Mouse (Mus musculus) monocyte, adult 5-6 weeks (primary cell): Measurements from ENCODE around the gene Spef2. TPM values are rescaled to one million over a fixed set of nuclear protein-coding genes. Genes with fewer than 3 reads are reported as not detected.

Source experiments
- ATAC-seq: fragments of 153-309, 156-312 bp; replicated peaks from 2 replicates; pipeline ENCODE4 v1.8.0; 2017; ENCODE audit warnings: mild to moderate bottlenecking; ENCODE audit not compliant: low TSS enrichment, insufficient number of reproducible peaks, severe bottlenecking, poor library complexity, low FRiP score
- total RNA-seq: library from RNA; stranded (forward); fragments of 200-1000, 200-491, 200-594 nt; gene quantifications from 3 replicates; pipeline ENCODE4 v1.2.3, GENCODE M21; 2017

Spef2 gene
- total RNA-seq: 0.39 TPM in 1 of 3 replicates, not detected in the others

DNA sequence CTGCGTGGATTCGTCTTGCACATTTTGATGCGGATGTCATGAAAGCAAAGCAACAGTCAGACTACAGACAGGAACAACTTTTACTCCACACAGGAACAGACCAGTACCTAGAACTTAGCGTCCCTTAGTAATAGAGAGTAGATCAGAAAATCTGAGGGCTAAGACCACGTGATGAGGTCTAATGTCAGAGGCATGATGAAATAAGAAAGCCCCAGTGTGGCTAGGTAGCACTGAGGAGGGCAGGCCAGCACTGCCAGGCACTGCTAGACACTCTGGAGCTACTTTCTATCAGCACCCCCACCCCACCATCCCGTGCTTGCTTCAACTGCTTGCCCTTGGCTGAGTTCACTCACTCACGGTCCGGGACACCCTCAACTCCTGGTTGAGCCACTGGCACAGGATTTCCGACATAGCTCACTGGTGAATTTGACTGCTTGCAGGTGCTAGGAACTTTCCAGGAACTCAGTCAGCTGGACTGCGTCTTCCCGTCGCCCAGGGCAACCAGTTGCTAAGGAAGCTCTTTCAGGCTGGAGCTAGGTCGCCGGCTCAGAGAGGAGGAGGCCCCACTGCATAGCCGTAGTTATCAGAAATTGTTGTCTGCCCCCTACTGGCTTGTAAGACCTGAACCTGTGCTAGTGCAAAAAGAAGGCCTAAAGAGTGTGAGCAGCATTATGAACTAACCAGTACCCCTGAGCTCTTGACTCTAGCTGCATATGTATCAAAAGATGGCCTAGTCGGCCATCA lies at the start of gene Spef2:
TSS of gene Spef2 (minus strand) at position 510 of the 744 bp plus-strand sequence.
- peak; percentile 87 for ATAC-seq

DNA sequence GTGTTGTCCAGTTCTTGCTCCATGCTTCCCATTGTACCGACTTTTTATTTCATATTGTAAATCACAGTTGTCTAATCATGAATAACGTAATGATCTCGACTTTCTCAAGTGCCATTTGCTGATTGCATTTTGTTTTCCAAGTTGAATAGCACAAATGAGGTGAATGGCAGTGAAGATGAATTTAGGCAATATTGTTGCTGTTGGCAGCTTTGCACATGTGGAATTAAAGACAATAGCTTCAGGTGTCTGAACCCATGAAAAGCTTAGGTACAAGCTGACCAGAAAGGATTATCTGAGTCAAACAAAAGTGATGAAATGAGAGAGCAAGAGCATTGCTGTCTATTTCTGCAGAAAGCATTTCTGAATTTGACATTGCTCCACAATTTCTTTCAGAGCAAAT lies 45.5 kb upstream of the Spef2 start:
- ATAC-seq: no peak

DNA sequence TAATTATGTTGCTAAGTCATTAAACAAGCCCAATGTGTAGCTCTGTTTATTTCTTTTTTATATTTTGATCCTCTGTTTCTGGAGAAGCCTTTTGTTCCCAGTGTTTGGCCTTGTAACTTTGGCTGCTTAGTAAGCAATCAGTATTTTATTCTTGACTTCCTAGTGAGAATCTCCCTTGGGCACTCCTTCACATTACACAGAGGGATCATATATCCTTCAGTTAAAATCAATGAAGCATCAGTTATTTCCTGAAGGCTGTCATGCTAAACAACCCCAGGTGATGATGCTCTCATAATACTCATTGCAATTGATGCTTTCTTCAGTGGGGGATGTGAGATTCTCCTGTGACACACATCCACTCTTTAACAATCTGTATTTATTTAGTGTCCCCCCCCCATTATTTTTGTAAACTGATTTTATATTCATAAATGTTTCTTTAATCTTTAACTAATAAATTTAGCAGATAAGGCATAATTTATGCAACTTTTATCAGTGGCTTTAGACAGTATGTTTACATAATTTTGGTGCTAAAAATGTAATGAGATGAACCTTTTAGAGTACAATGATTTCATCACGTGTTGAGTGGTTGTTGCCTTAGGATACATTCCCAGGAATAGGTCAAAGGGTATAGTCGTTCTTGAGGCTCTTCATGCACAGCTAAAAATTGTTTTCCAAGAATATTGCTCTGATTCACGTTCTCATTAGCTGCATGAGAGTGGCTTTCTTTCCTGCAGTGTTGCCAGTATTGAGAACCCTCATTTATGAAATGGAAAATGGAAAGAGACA lies 39.8 kb upstream of the Spef2 start:
- no peak for ATAC-seq

DNA sequence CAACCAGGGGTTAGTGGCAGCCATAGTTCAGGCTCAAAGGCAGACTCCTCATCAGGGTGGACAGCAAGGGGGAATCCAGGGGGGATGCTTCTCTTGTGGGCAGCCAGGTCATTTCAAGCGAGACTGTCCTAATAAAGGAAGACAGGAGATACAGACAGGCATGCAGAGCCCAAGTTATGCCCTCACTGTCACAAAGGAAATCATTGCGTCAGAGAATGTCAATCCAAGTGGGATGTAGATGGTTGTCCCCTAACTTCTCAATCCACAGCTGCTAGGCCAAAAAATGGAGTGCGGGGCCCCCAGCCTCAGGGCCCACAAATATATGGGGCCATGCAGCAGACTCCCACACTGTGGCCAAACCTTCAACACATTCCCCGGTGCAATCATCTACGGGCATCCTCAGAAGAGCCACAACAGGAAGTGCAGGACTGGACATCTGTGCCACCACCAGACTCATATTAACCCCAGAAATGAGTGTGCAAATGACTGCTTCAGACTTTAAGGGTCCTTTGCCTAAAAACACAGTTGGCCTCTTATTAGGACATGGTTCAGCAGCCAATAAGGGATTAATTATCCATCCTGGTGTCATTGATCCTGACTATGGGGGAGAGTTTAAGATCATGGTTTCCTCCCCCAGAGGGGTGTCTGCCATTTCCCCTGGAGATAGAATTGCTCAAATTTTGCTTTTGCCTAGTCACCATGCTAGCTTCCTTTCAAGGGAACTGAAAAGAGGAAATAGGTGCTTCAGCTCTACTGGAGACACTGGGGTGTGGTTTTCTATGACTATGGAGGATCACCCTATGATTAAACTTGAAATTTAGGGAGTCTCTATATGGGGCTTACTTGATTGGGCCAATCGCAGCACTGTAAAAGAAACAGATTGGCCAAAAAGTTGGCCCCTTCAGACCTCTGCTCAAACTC lies 25.8 kb upstream of the Spef2 start:
- peak; percentile 79 for ATAC-seq

DNA sequence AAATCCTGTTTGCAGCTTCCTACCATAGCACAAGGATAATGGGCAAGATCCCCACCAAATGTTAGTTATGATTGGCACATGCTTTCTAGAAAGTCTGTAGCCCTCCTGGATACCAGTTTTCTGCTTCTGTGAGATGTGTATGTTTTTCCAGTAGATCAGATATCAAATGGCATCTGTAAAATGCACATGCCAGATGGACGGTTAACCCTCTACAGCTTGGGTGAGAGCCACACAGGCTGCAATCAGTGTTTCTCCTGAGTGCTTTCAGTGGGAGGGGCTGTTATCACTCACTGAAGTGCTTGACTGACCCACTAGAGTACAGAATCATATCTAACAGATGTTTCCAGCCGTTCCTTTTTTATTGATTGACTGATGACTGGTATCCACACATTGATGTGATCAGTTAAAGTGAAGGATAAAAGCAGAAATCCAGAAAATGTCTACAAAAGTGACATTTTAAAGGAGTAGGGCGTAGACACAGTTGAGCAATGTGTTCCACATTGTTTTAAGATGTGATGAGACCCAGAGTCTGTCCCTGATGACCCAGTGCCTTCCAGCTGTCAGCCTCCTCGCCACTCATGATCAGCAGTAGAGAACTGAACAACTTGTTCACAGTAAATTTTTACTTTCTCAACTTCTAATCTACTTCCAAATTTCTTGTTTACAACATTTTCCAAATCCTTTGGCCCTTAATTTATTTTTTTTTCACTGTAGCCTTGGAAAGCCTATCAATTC lies 19.7 kb upstream of the Spef2 start:
- no peak for ATAC-seq

DNA sequence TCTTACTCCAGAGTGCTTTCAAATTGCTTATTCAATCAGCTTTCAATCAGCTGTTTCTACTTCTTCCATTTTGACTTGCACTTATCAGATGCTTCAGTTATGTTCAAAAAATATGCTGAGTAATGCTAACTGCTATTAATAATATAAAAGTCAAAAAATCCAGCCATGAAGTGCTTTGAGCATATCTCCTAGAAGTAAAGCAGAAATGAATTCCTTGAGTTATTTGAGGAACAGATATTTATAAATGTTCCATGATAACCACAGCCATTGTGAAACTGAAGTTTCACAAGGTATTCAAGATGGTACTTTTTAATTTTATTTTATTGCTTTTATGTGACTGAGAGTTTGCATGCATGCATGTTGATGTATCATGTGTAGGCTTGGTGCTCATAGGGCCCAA lies 18.4 kb upstream of the Spef2 start:
- ATAC-seq: no peak

DNA sequence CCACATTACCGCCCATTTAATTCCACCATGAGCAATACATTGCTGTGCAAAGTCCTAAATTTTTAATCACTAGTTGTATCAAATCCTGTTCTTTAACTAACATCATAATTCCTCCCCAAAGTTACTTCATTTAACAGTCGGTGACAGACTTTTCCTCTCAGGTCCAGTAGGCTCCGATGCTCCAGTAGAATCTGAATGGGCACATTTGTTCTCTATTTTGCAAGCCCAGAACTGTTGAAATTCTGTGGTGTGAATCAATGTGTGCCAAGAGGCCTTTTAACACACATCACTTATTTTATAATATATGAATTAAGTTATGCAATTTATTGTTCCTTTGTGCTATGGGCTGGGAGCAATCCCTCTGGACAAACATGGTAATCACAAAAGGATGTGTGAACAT lies 2.3 kb upstream of the Spef2 start:
- no peak for ATAC-seq

DNA sequence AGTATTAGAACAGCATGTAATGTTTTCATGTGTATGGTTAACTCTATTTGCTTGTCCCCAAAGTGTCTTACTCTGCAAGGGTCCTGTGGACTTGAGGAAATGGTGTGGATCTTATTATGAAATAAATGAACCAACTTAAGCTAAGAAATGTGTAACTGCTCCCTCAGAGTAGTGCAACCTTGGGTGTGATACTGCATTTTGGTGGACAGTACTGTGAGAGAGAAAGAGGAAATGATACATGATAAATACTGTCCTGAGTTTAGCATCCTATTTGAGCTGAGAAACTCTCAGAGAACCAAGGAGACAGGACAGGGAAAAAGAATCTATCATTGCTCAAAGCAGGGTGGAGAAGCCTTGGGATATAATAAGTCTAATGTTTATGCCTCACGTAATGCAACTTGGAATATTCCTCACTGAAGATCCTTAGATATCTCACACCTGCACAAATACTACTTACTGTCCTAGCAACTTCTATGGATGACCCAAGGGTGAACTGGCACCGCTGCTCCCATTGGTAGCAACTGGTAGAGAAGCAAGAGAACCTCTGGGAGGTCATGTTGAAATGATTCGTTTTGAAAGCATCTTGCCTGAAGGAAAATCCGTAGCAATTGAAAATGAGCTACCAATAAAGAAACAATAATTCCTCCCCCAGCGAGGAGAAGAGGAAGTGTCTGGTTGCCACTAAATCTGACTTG lies 1.1 kb downstream of the Spef2 start:
- ATAC-seq: peak; percentile 47; the same call in 1 of the 2 replicates

DNA sequence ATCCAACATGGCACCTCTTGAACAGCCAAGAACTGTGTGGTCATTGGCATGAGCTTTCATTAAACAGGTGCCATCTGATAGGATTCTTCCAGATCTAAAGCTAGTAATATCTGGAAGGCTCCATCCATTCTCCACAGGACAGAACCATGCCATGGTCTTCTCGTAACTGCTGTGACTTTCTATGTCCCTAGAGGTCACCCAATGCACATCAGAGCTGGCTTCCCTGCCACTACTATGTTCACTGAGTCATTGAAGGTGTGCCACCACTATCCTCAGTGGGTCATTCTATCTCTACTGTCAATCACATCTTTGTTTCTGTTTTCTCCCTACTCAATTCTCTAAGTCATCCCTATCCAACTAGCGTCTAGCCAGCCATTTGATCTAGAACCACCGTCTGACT lies 6.5 kb downstream of the Spef2 start:
- 0 out of 2 replicates have a peak, but pooled peaks have one; percentile 27 for ATAC-seq

DNA sequence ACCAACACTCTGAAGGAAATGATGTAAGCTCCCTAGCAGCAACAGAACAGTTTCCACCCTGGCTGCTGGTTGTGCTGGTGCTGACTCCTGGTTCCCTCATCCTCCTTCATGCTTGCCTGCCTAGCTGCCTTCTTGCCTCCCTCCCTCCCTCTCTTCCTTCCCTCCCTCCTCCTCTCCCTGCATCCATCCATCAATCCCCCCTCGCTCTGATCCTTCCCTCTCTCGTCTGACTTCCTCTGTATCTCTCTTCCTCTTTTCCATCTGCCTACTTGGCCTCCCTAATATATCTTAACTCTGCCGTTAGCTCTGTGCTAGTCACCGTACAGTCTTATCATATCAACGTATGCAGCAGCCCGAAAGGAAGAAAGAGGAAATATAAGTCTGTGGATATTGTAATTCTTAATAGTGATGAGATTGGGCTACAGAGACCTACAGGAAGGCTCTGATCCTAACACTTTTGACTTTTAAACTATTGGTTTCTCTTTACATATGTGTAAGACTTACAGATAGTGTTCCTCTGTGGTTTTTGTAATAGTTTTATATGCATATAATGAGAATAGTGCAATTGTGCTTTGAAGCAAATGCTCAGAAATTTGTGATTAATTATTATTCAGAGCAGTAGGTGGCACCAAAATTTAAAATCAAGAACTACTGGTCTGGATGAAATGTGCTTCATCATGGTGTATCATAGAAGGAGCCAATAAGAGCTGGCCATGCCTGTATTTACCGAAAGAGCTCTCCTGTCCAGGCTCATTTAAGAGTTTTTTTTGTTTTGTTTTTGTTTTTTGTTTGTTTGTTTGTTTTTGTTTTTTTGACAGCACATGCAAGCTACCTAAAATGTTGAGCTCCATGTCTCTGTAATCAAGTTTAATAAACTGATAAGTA lies 33.9 kb downstream of the Spef2 start:
- ATAC-seq: peak; percentile 62

DNA sequence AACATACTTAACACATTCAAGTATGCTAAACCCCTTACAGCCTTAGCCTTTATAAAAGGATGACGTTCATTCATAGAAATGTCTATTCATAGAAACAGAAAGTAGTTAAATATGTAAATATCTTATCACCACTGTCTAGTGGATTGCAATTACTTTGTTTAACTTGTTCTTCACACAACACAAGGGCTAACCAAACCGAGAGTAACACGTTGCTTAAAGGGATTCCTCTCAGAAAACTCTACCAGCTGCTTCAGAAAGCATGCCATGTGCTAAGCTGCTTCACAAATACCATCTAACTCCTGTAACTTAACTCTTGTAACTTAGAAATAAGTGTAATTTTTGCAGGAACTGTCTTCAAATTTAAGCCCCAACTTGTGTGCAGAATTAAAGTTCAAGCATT lies 35.0 kb downstream of the Spef2 start:
- ATAC-seq: no peak

DNA sequence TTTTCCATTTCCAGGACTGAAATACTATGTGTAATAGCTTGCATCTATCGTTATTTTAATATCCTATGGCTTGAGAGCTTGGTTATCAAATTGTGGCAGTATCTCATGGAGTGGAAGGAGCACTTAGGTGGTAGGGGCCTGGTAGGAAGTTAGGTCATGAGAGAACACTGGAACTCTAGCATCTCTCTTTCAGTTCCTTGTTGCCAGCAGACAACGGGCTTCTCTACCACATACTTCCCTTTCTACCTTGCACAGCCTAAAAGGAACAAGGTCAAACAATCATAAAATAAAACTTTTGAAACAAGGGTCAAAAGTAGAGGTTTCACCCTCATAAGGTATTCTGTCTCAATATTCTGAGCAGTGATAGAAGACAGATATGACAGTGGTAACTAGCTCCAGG lies 38.3 kb downstream of the Spef2 start:
- peak; percentile 68; the same call in 1 of the 2 replicates for ATAC-seq

DNA sequence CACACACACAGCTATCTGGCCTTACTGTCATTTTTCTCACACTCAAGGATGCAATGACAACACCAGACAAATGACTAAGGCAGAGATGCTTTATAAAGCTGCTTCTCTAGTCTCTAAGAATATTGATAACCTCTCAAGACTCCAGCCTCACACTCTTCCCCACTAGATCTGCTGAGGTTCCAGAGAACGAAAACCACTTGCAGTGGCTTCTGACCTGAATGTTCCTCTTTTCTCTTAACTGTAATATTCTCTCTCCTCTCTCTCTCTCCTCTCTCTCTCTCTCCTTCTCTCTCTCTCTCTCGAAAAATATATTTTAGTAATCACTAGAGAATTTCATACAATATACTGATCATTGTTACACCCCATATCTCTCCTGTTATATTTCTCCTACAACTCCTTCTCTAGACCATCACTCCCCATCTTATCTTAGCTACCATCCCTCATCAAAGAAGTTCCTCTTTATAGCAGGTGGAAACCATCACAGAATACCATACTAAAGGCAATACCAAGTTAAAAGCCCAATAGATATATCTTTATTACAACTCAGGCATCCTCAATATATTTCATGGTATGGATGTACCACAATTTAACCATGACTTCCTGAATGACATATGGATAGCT lies 42.7 kb downstream of the Spef2 start:
- ATAC-seq: no peak

DNA sequence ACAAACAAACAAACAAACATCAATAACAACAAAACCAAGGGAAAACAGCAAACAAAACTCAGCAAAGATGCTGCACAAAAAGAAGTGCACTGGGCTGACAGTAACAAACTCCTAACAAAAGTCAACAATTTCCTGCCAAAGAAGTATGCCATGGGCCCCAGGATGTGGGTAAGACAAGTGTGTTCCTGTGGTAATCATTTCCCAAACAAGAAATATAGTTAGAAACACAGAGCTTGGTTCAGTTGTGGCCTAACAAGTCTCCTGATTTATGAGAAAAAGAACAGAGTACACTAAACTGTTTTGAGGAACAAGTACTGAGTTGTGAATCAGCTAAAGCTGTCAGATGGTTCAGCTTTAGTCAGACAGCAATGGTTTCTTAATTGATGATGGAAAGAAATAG lies 46.8 kb downstream of the Spef2 start:
- no peak for ATAC-seq

DNA sequence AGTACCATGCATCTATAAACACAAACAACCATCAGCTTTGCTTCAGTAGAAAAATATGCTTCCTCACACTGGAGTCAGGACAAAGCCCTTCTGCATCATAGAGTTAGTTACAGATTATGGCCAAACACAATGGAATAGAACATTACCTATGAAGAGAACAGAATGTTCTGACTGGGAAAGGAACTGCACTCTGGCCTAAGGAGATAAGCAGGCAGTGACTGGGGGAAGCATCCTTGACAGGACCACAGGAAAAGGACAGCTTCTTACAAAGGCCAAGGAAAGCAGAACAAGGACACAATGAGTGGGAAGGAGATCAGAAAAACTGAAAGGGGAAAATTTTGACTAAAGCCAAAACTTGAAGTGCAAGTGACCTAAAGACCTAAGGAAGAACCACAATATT lies 56.9 kb downstream of the Spef2 start:
- no peak for ATAC-seq

DNA sequence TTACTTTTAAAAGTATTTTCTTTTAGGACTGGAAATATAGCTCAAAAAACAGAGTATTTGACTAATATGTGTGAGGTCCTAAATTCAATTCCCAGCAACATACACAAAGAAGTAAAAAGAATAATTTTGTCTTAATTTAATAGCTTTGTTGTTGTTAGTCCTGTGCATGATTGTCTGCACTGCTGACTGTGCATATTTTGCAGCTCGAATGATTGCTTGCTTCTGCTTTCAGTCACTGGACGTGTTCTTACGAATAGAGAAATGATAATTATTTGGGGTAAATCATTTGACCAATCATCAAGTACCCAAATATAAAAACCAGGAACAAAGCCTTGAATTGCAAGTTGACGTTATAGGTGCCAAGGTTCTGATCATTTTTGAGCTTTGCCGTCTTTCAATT lies 57.8 kb downstream of the Spef2 start:
- ATAC-seq: no peak

DNA sequence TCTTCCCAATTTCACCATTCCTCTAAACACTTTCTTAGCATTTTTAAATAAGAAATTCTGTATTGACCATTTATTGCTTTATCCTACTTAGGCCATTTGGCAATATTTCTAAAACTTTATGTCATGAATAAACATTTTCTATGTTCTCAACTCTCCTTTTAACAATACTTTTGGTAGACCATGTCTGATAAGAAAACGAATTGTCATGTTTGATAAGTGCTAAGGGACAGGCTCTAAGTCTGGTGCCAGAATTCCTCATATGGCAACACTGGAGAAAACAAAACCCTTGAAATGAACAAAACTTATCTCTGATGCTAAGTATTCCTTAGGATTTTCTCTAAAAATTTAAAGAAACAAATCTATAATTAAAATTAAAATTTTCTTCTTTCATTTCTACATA lies 58.2 kb downstream of the Spef2 start:
- no peak for ATAC-seq
